Mouse (Mus musculus): ENCODE measurements around the gene Tars2.

DNA sequence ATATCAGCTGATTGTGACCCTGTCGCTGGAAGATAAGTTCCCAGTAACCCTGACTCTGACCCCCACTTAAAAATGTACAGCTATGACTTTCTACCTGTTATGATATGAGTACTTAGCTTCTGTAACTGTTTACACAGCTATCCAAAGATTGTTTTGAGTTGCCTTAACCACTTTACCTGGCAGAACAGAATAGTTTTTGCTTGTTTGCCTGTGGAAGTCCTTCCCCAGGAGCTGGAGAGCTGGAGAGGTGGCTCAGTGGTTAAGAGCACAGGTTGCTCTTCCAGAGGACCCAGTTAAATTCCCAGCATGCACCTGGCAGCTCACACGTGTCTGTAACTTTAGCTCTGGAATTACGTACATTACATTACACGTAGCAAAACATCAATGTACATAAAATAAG lies 55.4 kb downstream of the Tars2 start:
- TF ChIP-seq CTCF (IDR thresholded peaks at IDR 0.05): no peak
- no peak for TF ChIP-seq POLR2A (IDR thresholded peaks at IDR 0.05; ENCODE audit: insufficient read depth, low read depth, low read length)
- no peak for TF ChIP-seq EP300 (IDR thresholded peaks at IDR 0.05; ENCODE audit: insufficient read depth, low read depth, low read length)
